Mouse (Mus musculus) embryo, embryonic 10.5 days (tissue): ENCODE results near the gene Ssx2ip.

Experiments used
- DNase-seq: peaks from one replicate; pipeline ENCODE4 v3.0.0-alpha.2; 2015; ENCODE audit warnings: low spot score

The Ssx2ip gene

DNA sequence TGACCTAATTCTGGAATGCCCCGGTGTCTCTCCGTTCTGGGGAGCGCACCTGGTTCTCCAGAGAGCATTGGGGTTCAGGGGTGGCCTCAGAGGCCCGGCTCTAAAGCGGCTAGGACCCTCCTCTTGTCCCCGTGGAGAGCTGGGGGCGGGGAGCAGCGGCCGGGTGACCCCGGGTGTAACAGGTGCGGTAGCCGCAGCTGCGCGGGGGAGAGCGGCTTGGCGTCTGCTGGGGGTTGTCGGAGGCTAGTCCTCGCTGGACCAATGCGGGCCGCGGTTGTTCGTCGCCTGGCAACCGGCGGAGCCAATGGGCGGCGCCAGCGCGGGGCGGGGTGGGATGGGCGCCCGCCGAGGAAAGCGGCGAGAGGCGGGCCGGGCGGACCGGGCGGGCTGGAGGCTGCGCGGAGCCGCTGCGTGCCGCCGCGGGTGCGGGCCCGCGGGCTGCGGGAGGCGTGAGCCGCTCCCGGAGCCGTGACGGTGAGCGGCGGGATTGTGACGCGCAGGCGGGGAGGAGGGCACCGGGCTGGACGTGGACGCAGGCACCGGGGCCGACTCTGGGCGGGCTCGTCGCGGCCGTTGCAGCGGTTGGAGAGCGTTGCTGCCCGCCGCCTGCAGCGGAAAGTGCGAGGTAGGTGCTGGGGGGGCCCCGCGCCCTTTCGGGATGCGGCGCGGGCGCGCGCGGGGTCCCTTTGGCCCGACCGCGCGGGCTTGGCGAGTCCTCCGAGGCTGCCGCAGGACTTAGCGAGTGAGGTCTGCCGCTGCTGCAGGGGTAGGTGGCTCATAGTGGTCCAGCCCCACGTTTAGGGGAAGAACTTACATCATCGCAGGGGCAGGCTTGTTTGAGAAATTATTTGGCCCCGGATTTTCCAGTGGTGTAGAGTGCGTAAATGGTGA lies at the start of gene Ssx2ip:
Gene Ssx2ip (plus strand): TSS at position 332 of the 891 bp plus-strand sequence.
- DNase-seq = peak; percentile 94

GRCm38 (mm10) chr3:146355146-146355545 lies 49.3 kb upstream of the Ssx2ip start:
- no peak for DNase-seq

DNA sequence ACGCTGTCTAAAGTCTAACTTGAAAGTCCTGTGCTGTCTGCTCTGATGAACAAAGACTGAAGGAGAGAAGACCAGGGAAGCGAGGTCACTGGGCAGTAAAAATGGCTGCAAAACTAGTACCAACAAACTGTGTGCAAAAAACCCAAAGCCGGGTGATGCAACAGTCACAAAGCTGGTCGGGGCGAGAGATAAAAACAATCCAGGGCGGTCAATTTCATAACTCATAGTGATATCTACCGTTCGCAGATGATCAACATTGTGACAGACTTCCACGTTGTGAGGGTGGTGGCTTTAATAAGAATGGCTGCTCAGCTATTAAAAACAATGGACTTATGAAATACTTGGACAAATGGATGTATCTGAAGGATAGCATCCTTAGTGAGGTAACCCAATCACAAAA lies 39.0 kb upstream of the Ssx2ip start:
- DNase-seq = no peak

DNA sequence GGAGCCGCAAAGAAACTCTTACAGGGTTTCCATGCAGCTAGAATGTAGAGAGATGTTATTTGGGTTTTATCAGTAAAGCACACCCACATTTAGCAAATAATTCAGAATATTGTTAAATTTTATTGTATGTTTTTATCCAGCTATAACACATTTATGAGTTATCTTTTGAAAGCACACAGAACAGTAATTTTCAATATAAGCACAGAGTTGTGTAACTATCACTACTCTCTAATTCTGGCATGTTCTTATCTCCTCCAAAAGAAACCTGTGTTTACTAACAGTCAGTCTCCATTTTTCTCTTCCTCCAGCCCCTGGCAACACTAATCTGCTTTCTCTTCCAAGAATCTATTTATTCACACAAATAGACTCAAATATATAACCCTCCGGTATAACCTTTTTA lies 37.4 kb upstream of the Ssx2ip start:
- DNase-seq = no peak

DNA sequence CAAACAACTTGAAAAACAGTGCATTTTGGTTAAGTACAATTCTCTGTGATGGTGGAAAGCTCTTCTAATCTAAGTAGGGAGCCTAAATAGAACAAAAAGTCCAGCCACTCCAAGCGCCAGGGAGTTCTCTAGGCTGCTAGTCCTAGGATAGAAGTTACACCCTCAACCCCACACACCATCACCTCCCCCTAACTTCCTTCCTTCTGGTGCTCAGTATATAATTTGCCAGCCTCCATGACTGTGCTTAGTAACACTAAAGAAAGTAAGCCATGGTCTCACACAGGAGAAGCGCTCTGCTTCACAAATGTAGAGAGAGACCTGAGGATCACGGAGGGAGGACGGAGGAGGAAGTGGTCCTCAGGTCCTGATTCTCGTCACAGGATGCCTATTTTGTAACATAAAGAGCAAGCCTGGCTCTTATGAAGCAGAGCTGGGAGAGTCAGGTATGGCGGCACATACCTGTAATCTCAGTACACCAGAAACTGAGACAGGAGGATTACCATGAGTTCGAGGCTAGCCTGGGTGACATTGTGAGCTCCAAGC lies 33.8 kb upstream of the Ssx2ip start:
- no peak for DNase-seq

DNA sequence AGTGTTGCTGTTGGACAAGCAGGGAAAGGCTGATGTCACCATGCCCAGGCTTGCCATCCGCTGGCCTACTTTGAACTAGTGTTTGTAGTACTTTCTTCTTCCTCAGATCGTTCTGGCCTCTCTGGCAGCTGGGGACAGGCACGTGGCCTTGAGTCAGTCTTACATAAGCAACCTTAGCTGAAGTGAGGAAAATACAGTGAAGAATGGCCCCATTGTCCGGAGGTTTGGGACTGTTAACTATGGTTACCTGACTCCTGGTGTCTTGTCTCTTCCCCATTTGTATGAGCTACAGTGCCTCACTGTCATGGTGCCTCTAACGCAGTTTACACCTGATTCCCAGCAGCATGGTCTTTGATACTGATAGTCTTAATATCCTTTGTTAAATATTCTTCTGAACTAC lies 33.2 kb upstream of the Ssx2ip start:
- DNase-seq = no peak

DNA sequence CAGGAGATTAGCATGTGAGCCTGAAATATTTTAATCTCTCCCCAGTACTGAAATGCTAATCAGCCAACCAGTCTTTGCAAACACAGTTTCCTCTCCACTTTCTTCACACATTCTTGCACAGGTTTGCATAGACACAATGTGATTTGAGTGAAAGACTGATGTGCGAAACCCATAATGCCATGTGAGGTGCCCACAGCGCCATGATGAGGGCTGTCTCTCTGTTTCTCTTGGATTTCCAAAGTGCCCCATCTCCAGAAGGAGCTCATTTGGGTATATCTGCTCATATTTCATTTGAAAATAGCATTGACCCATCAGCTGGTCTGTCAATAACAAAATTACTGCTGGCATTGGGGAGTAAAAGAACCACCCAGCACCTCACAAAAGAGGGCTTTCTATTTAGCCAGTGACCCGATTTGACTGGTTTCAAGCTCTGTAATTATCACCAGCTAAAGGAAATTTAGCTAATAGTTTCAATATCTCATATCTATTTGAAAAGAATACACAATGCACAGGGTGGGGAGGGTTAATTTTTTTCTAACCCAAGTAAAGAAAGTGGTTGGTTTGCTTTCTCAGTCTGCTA lies 29.8 kb upstream of the Ssx2ip start:
- no peak for DNase-seq

GRCm38 (mm10) chr3:146375224-146375657 lies 29.2 kb upstream of the Ssx2ip start:
- DNase-seq = peak; percentile 69

GRCm38 (mm10) chr3:146376337-146377130 lies 27.9 kb upstream of the Ssx2ip start:
- DNase-seq = no peak

DNA sequence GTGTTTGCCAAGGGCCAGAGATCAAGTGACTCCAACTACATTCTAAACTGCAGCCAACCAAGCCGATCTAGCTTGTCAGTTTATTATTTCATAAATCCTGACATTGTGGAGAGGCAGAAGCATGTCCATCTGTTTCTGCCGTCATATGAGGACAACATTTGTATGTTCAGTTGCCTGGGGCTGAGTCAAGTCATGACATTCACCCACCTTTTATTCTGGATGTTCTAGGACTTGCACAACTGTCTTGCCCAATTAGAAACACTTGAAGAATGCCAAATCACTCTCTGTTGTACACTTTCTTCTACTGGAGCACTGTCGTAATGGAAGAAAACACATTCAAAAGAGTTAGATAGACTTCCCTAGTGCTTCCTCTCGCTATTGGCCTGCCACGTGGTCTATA lies 27.2 kb upstream of the Ssx2ip start:
- DNase-seq = no peak

GRCm38 (mm10) chr3:146378753-146379152 lies 25.7 kb upstream of the Ssx2ip start:
- DNase-seq = no peak

- DNase-seq = peak; percentile 85
Observed at GRCm38 (mm10) chr3:146379740-146380466, 24.5 kb upstream of the Ssx2ip start.

GRCm38 (mm10) chr3:146380874-146381273 lies 23.6 kb upstream of the Ssx2ip start:
- DNase-seq = no peak

- DNase-seq = no peak
Observed at GRCm38 (mm10) chr3:146381471-146381870, 23.0 kb upstream of the Ssx2ip start.

DNA sequence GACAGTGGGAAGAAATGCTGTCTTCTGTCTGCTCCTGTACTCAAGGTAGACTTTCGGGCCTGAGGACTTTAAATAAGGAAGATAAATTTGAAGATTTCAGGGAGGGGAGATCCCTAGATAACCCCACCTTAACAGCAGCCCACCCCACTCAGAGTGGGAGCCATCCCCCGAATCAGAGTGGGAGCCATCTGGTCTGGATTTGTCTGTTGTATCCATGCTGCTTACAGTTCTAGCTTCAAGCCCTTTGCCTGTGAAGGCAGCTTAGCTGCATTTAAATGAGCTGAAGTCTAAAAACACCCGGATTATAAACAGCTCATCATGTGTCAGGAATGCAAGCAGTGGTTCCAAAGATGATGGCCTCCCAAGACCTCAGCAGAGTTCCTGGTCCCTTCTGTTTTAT lies 17.6 kb upstream of the Ssx2ip start:
- DNase-seq = no peak

GRCm38 (mm10) chr3:146392656-146393321 lies 11.7 kb upstream of the Ssx2ip start:
- DNase-seq = no peak

GRCm38 (mm10) chr3:146393641-146394100 lies 10.8 kb upstream of the Ssx2ip start:
- no peak for DNase-seq

DNA sequence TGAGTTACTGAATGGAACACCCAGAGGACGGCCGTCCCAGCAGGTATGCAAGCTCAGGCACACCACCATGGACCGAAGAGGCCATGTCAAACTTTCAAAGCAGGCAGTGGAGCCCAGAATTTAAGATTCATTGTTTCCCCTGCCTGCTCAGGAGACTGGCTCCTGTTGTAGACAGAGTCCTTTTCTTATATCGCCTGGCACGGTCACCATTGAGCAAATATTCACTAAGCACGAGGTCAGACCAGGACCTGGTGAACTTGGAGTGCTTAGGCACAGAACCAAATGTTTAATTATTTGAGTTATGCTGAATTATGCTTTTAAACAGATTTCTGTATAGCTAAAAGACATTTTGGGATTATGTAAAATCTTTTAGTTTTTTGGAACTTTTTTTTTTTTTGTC lies 8.2 kb upstream of the Ssx2ip start:
- DNase-seq = no peak

DNA sequence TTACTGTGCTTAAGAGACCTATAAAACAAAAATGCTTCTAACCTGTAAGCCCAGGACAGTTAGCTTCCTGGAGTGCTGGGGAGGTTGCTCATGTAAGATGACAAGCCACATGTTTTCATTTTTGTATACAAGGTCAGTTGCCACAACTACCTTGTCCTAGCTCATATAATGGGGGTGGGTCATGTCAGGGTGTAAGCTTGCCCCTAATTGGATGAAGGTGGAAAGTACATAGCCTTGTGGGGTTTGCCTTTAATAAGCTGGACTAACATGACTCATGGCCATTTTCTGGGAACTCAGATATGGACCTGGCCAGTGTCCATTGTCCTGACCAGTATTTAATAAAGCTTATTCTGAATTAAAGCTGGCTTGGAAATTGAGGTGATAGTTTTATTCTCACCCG lies 7.5 kb upstream of the Ssx2ip start:
- DNase-seq = no peak

- DNase-seq = no peak
Observed at GRCm38 (mm10) chr3:146397847-146398246, 6.6 kb upstream of the Ssx2ip start.

DNA sequence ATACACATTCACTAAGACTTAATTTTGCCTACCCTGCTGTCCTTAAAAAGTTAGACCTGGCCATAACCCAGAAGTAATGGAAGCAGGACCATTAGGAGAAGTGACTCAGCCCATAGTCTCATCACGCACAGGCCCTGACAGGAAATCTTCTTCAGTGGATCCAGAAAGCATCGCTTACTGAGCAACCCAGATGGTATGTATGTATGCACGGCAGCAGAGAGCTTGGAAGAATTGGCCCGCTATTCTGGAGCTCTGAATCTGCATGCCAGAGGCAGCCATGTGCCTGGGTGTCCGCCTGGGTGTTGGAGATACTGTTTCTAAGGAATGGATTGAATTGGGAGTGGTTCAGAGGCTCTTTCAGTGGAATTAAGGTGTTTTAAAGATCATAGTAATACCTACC lies 5.2 kb upstream of the Ssx2ip start:
- no peak for DNase-seq
